Mouse (Mus musculus) large intestine, adult 2 months (tissue): ENCODE results near the gene Tnni2. TPM values are rescaled to one million over a fixed set of nuclear protein-coding genes. Genes with fewer than 3 reads are reported as not detected.

ENCODE experiments used
- DNase-seq: peaks from one replicate; pipeline ENCODE4 v3.0.0-alpha.2; 2012; ENCODE audit warnings: low read depth, low spot score
- WGBS: fragments of 180-500 bp; shearing (Covaris S2); methylation state at CpG from one replicate; pipeline ENCODE4 v1.1.7; 2018; 5-methylcytosine and 5-hydroxymethylcytosine counted together
- polyA plus RNA-seq: library from polyadenylated mRNA; depleted of rRNA; stranded (reverse); fragments of >200 nt; gene quantifications from 2 replicates; pipeline ENCODE4 v1.2.3, GENCODE M21; 2012; rRNA removed

The Tnni2 gene
- polyA plus RNA-seq, 1 experiment = 1.9 TPM

DNA sequence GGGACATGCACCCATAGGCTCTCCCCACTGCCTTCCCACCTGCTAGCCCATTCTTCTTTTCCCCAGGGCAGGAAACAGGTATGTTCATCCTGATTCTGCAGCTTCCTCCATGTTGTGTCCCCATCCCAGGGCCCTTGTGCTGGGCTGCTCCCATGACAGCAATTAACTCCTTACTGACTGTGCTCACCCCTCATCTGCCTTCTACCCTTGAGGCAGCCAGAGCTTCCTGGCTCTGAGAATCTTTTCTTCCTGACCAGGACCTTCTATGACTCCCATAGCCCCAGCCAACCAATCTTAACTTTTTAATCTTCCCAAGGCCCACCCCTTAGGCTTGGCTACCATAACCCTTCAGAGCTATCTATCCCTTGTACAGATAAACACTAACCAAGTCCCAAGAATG is 37.7 kb downstream of the Tnni2 start:
- DNase-seq = no peak

DNA sequence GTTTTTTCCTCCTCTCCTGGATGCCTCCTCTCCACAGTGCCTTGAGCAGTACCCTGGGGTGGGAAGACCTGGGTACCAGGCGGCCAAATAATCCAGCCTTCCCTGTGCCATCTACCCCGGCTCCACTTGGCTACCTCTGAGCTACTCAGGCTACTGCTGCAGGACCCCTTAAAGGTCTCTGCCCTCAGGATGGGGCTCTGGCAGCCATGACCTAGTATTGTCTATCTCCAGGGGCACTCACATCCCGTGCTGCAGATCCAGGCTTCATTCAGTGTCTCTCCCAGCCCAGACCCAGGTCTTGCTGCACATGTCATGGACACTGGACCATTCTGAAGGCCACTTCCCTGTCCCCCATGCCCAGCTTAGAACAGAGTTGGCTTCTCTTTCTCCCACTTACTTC is 38.3 kb downstream of the Tnni2 start:
- no peak for DNase-seq
- 86% methylated on average over 3 of the region's 3 CpGs for WGBS

DNA sequence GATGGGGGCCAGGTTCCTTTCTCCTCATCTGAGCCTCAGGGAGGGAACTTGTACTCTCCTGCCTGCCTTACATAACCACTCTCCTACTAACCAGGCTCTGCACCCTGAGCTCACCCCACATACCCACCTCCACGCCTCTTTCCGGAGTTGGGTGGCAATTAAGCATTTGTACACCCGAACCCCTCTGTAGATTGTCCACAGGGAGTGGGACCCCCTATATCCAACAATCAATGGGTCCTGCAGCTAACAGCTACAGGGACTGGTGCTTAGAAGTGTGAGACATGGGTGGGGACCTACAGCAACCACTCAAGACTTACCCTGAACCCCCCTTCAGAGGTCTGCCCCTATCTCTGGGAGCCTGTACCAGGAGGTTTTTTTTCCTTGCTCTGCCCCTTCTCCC is 39.1 kb downstream of the Tnni2 start:
- whole genome bisulfite sequencing = 74% methylated on average over 3 of the region's 3 CpGs
- DNase-seq = no peak

DNA sequence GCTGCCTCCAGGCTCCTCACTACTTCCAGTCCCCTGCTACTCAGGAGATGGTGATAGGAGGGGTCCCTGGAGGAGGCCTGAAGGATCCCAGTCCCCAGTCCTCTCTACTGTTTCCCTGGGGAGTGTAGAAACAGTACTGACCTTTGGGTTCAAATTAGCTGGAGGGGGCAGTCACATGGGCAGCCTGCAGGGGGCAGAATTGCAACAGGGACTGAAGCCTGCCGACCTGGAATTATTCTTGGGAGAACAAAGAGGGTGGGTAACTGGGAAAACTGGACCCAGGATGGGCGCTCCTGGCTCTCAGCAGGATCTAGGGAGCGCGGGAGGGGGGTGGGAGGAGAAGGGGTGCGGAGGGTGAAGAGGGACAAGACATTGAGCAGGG is 39.6 kb downstream of the Tnni2 start:
- 14% methylated on average over 5 of the region's 5 CpGs for WGBS
- DNase-seq = no peak

DNA sequence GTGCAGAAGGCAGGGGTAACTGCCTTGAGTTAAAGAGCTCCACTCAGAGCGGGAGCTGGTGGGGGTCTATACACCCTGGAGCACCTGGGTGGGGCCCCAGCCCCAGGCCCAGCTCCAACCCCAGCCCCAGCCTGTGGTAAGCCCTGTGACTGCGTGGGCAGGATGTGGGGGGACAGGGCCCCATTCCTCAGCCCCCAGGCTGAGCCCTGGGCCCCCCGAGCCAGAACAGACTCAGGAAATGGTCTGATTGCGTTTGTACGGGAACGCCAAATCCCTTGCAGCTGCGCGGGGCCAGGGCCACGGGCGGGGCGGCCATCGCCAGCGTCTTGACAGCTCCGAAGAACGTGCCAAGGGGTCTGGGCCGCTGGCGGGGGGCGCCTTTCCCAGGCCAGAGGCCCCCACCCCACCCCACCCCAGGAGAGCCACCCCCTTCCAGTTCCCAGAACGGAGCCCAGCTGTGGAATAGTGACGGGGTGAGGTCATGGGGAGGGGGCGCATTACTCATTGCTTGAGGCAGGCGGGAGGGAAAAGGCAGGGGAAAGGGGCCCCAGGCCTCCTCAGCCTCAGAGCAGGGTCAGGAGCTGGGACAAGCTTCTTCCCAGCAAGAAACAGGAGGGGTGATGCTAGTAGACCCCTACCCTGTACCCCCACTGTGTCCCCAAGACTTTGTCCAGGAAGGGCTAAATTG is 40.1 kb downstream of the Tnni2 start:
- DNase-seq = no peak
- 9% methylated on average over 22 of the region's 22 CpGs for WGBS

DNA sequence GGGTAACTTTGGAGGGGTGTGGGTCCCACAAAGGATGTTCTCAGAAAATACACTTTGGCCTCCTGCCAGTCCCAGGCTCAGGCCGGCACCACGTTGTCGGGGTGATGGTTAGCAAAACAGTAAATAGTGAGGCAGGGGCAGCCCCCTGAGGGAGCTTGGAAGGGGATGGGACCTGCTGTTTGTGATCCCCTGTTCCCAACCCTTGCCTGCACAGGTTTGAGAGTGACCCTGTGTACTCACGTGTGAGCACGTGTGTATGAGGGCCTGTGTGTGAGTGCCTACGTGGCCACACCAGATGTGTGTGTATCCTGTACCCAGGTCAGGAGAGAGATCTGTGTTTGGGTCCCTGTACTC is 40.6 kb downstream of the Tnni2 start:
- no peak for DNase-seq
- WGBS = 30% methylated on average over 6 of the region's 6 CpGs

DNA sequence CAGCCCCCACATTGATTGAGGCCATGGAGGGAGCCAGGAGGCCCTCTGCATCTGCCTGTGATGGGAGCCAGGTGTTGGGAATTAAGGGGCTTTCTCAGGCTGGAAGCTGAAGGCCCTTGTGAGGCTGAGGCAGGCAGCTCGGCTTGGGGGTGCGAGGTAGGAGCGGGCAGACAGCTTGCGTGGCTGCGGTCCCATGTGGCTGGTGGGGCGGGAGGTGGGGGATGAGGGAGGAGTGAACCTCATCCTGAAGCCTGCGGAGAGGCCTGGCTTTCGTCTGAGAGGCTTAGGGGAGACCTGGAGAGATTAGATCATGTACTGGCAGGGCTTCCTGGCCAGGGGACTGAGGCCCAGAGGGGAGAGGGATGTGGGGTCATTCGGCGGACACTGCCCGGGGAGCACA is 41.5 kb downstream of the Tnni2 start:
- DNase-seq = no peak
- WGBS = 72% methylated on average over 11 of the region's 11 CpGs

DNA sequence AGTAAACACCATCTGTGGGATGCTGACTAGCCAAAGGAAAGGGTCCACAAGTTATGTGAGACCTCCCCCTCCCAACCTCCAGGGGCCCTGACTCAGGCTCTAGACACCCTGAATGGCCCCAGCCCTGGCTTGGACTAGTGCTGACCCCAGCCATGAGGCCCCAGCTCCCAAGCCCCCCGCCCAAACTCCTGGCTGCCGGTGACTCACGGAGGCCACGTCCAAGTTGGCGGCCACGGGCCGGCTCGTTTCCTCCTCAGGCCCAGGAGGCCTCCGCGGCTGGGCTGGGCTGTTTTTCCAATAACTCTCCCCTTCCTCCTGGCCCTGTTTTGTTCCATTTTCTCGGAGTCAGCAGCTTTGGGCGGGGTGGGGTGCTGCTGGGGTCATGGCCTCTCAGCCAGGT is 43.2 kb downstream of the Tnni2 start:
- 41% methylated on average over 12 of the region's 12 CpGs for WGBS
- DNase-seq = no peak

DNA sequence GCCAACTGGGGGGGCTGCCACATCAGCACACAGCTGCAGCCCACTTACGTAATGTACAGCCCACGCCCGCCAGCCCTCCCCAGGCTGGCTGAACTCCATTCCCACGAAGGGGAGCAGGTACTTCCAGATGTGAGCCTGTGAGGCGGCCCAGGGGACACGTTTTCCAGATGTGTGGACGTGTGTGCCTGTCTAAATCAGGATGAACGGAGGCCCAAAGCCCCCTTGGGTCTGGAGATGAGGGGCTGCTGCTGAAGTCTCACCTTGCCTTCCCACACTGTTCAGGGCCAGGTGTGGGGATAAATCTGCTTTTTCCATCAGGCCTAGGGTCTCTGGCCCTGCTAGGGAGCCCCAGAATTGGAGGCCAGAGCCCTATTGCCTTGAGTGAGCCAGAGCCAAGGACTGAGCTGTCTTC is 45.1 kb downstream of the Tnni2 start:
- DNase-seq = no peak
- 69% methylated on average over 8 of the region's 8 CpGs for WGBS

DNA sequence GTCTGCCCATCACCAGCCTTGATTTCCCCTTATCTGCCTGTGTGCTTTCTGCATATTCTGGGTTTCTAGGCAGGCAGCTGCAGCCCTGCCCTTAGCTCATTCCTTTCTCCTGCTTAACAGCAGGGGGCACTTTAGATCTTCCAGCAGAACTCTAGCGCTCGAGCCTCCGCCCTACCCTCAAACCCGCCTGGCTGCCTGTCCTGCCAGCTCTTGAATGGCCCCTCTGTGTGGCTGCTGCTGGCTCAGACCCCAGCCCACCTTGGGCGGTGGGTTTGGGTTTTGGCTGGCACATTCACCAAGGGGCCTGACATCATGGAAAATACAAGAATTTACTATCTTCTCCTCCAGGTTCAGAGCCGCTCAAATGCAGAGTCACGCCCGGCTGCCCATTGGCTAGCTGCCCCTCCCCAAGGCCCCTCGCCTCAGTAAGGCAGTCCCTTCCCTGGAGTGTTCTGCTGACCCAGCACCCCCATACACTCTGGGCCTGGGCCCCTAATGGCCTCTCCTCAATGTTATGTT is 45.8 kb downstream of the Tnni2 start:
- 28% methylated on average over 9 of the region's 9 CpGs for WGBS
- no peak for DNase-seq

DNA sequence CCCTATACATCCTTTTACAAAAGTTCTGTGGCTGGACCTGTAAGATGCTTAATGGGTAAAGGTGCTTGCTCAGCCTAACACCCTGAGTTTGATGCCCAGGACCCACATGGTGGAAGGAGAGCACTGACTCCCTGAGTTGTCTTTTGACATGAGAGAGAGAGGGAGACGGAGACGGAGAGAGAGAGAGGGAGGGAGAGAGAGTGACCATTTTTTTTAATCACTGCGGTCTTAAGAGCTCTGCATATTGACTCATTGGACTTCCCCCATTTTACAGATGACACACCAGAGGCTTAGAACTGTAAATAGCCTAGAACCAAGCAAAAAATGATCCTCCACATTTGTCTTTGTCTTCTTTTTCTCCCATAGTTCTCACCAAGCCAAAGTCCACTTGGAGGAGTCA is 46.4 kb downstream of the Tnni2 start:
- 63% methylated on average over 3 of the region's 3 CpGs for WGBS
- no peak for DNase-seq

DNA sequence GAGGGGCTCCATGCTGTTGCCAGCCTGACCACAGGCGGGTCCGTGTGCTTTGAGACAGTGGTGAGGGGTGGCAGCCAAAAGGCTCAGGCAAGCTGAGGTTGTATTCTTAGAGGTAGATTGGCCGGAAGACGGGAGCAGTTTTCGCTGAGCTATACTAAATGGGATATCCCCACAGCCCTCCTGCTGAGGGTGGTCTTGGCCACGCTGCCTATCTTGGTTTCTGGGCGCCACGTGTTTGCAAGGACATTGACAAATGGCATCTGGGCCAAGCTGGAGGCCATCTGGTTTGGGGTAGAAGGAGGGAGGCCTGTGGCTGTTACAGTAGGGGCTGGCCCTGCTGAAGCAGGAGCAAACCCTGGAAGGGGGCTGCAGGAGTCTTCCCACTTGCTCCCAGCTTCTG is 51.9 kb downstream of the Tnni2 start:
- WGBS = 83% methylated on average over 8 of the region's 8 CpGs
- no peak for DNase-seq

Other genes starting within 250 kb of the Tnni2 start
- 0.42 TPM in 1 of 2 replicates, not detected in the other for gene Krtap5-3, start 240.4 kb upstream of the Tnni2 start, polyA plus RNA-seq
- gene Gm7579, start 229.9 kb upstream of the Tnni2 start, polyA plus RNA-seq = not detected in 2 replicates
- gene Krtap5-5, start 211.8 kb upstream of the Tnni2 start, polyA plus RNA-seq = not detected in 2 replicates
- not detected in 2 replicates for gene Gm40460, start 200.7 kb upstream of the Tnni2 start, polyA plus RNA-seq
- not detected in 2 replicates for gene Gm2431, start 183.5 kb upstream of the Tnni2 start, polyA plus RNA-seq
- gene Gm4559, start 167.4 kb upstream of the Tnni2 start, polyA plus RNA-seq = not detected in 2 replicates
- not detected in 2 replicates for gene Krtap5-1, start 144.7 kb upstream of the Tnni2 start, polyA plus RNA-seq
- not detected in 2 replicates for gene Krtap5-4, start 138.3 kb upstream of the Tnni2 start, polyA plus RNA-seq
- 1.1 and 1.3 TPM in 2 replicates for gene Ifitm10, start 68.1 kb upstream of the Tnni2 start, polyA plus RNA-seq
- not detected in 2 replicates for gene Gm49369, start 59.1 kb upstream of the Tnni2 start, polyA plus RNA-seq
- 308 and 344 TPM in 2 replicates for gene Ctsd, start 53.8 kb upstream of the Tnni2 start, polyA plus RNA-seq
- gene Syt8, start 7.0 kb upstream of the Tnni2 start, polyA plus RNA-seq = 0.46 and 0.91 TPM in 2 replicates
- gene Lsp1, start 19.0 kb downstream of the Tnni2 start, polyA plus RNA-seq = 68.4 and 82.6 TPM in 2 replicates
- 1.1 TPM in 2 replicates for gene Tnnt3, start 57.0 kb downstream of the Tnni2 start, polyA plus RNA-seq
- 11.2 and 16.3 TPM in 2 replicates for gene Mrpl23, start 90.9 kb downstream of the Tnni2 start, polyA plus RNA-seq
- gene Igf2, start 225.0 kb downstream of the Tnni2 start, polyA plus RNA-seq = 11.4 and 30.5 TPM in 2 replicates
- gene Gm49394, start 228.1 kb downstream of the Tnni2 start, polyA plus RNA-seq = 0.15 TPM in 1 of 2 replicates, not detected in the other